Mouse (Mus musculus) midbrain, embryonic 10.5 days (tissue): ENCODE measurements at regions not wholly inside any gene's neighbourhood (a gene's known extent, or its start where the extent isn't known, plus 50 kb on each side); places are given as distances from the start of the nearest gene placed in this dataset.

Experiments used
- DNase-seq: peaks from one replicate; pipeline ENCODE4 v3.0.0-alpha.2; 2017; ENCODE audit warnings: low spot score
- H3K27ac ChIP-seq: fragments of 300-500 bp; sonication (generic); replicated peaks from 2 replicates; pipeline ENCODE4 v1.5.1; 2016; ENCODE audit warnings: mild to moderate bottlenecking
- H3K27me3 ChIP-seq: fragments of 300-500 bp; sonication (generic); 2 replicates; pipeline ENCODE4 v1.6.1; 2016; ENCODE audit warnings: low read depth, mild to moderate bottlenecking; ENCODE audit not compliant: poor library complexity, severe bottlenecking
- H3K36me3 ChIP-seq: fragments of 300-500 bp; sonication (generic); 2 replicates; pipeline ENCODE4 v1.6.1; 2016; ENCODE audit warnings: mild to moderate bottlenecking, moderate library complexity
- H3K4me1 ChIP-seq: fragments of 300-500 bp; sonication (generic); 2 replicates; pipeline ENCODE4 v1.6.1; 2016
- H3K4me3 ChIP-seq: fragments of 300-500 bp; sonication (generic); 2 replicates; pipeline ENCODE4 v1.5.1; 2016; ENCODE audit warnings: mild to moderate bottlenecking, moderate library complexity
- H3K9me3 ChIP-seq: fragments of 300-500 bp; sonication (generic); replicated peaks from 2 replicates; pipeline ENCODE4 v1.6.1; 2016; ENCODE audit warnings: mild to moderate bottlenecking
- WGBS: fragments of 180-500 bp; shearing (Covaris S2); methylation state at CpG from one replicate; pipeline ENCODE4 v1.1.7; 2016; 5-methylcytosine and 5-hydroxymethylcytosine counted together

- no peak overlapping the region for H3K4me3 ChIP-seq
- no peaks in the 10 kb centered on the region for H3K27me3 ChIP-seq
- H3K9me3 ChIP-seq, result no peaks in the 10 kb centered on the region; the same call in 1 of the 2 replicates
- H3K36me3 ChIP-seq, result no peaks in the 10 kb centered on the region
- no peak overlapping the region for H3K27ac ChIP-seq
- DNase-seq, result no peak
- no peaks in the 10 kb centered on the region for H3K4me1 ChIP-seq
- 100% methylated on average over 1 of the region's 1 CpGs for WGBS
These were observed 509.4 kb downstream of the Gm37988 start for GRCm38 (mm10) chr1:5317088-5317487.

DNA sequence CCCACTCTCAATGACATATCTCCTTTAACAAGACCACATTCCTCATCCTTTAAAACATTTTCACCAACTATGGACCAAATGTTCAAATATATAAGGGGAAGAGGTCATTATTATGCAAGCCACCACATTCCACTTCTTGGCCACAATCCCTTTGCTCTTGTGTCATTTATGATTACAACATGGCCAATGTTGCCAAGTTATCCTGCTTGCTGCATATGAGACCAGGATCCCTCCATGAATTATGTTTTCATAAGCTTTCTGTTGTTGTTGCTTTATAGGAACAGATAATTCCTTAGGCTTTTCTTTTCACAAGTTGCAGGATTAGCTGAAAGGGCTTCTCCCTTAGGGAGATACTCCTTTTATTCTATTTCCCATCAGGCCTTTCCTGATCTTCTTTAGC lies 518.6 kb downstream of the Gm37988 start:
- no peaks in the 10 kb centered on the region for H3K27me3 ChIP-seq
- H3K4me3 ChIP-seq, result no peak overlapping the region
- H3K9me3 ChIP-seq, result peaks cover 8% of the 10 kb centered on the region; the same call in 1 of the 2 replicates
- no peaks in the 10 kb centered on the region for H3K4me1 ChIP-seq
- no peaks in the 10 kb centered on the region for H3K36me3 ChIP-seq
- no peak overlapping the region for H3K27ac ChIP-seq
- DNase-seq, result no peak
